Mouse (Mus musculus) embryonic fibroblast, embryonic 13.5 days (primary cell): ENCODE measurements around the gene Naaladl2. TPM values are rescaled to one million over a fixed set of nuclear protein-coding genes. Genes with fewer than 3 reads are reported as not detected.

Experiments used
- H3K27ac ChIP-seq: 2 replicates; pipeline ENCODE4 v1.5.1; 2012; ENCODE audit warnings: low read length, control low read depth, inconsistent platforms; ENCODE audit not compliant: insufficient read depth
- H3K4me1 ChIP-seq: 2 replicates; pipeline ENCODE4 v1.6.1; 2011; ENCODE audit warnings: low read length; ENCODE audit not compliant: control insufficient read depth, insufficient read depth
- H3K4me3 ChIP-seq: 2 replicates; pipeline ENCODE4 v1.5.1; 2011; ENCODE audit warnings: mild to moderate bottlenecking, control low read depth, low read length; ENCODE audit not compliant: insufficient read depth
- CTCF ChIP-seq: IDR thresholded peaks from 2 replicates; pipeline ENCODE4 v1.5.1; 2011; ENCODE audit warnings: mild to moderate bottlenecking, control low read depth, low read length, moderate library complexity, borderline replicate concordance; ENCODE audit not compliant: insufficient read depth
- POLR2A ChIP-seq: IDR thresholded peaks from 2 replicates; pipeline ENCODE4 v1.6.1; 2011; ENCODE audit warnings: low read depth, mild to moderate bottlenecking, control low read depth, low read length, moderate library complexity
- polyA plus RNA-seq: library from polyadenylated mRNA; stranded (reverse); fragments of >200 nt; gene quantifications from 2 replicates; pipeline ENCODE4 v1.2.4, GENCODE M21; 2011; ENCODE audit warnings: low read depth; ENCODE audit not compliant: missing spikeins, insufficient read length

Naaladl2 gene
- polyA plus RNA-seq, 1 experiment, result 10.4 TPM

- TF ChIP-seq CTCF, result no peak
- TF ChIP-seq POLR2A, result no peak
- Histone ChIP-seq H3K27ac (no peak overlapping the region), H3K4me1 (no peaks in the 10 kb centered on the region), H3K4me3 (no peak overlapping the region)
Observed at GRCm38 (mm10) chr3:23857275-23857674, 1286.8 kb downstream of the Naaladl2 start.

- Histone ChIP-seq H3K4me3 (no peak overlapping the region), H3K27ac (no peak overlapping the region), H3K4me1 (no peaks in the 10 kb centered on the region)
- TF ChIP-seq POLR2A (no peak), CTCF (no peak)
Observed at GRCm38 (mm10) chr3:23817585-23817984, 1326.5 kb downstream of the Naaladl2 start.

- no peak overlapping the region for H3K4me3 ChIP-seq
- no peak overlapping the region for H3K27ac ChIP-seq
- no peaks in the 10 kb centered on the region for H3K4me1 ChIP-seq
- no peak for TF ChIP-seq POLR2A
- no peak for TF ChIP-seq CTCF
Observed at GRCm38 (mm10) chr3:23758746-23759145, 1385.3 kb downstream of the Naaladl2 start.
